Mouse (Mus musculus) spleen, adult 2 months (tissue): ENCODE measurements around the gene Arhgap18.

Source experiments
- CTCF ChIP-seq: fragments of 200-500 bp; IDR thresholded peaks from 2 replicates; pipeline ENCODE4 v1.5.1; 2011; ENCODE audit warnings: mild to moderate bottlenecking, inconsistent platforms; ENCODE audit not compliant: insufficient read depth, insufficient read length, insufficient replicate concordance; ENCODE audit errors: extremely low read depth
- POLR2A ChIP-seq: fragments of 200-500 bp; IDR thresholded peaks from 2 replicates; pipeline ENCODE4 v1.6.1; 2011; ENCODE audit warnings: low read depth, low read length, inconsistent platforms

GRCm38 (mm10) chr10:26950448-26950847 lies 197.2 kb downstream of the Arhgap18 start:
- TF ChIP-seq CTCF (no peak), POLR2A (no peak)
